Mouse (Mus musculus): ENCODE results near the gene Tti1.

- TF ChIP-seq CTCF (IDR thresholded peaks at IDR 0.05; ENCODE audit: insufficient read depth, low read length): no peak
- TF ChIP-seq POLR2A (IDR thresholded peaks at IDR 0.05; ENCODE audit: borderline replicate concordance, extremely low read depth, low read depth, low read length): no peak
Measured at GRCm38 (mm10) chr2:158039662-158040061, 11.4 kb upstream of the Tti1 start.
